In genomic region chr7:37773312-37773702, GRCm38 (mm10) we compare ENCODE assay signal across 8 mouse cellular contexts. TPM values are rescaled to one million over a fixed set of nuclear protein-coding genes. Genes with fewer than 3 reads are reported as not detected.
DNase-seq lines count a peak whose midpoint lies in the region; ATAC-seq and TF ChIP-seq lines count a peak whose summit lies in the region.

TSS of gene Zfp536 (minus strand) at chr7:37773641.

- peak within 1 kb of the TSS; percentile 99 for H3K4me2 ChIP-seq in forebrain, embryonic 15.5 days (replicated peaks)
- H3K4me2 ChIP-seq in neural tube, embryonic 13.5 days: peak within 1 kb of the TSS; percentile 86

- peaks cover 66% of the 10 kb centered on the region for H3K27me3 ChIP-seq in heart, embryonic 10.5 days (ENCODE audit: insufficient read depth, poor library complexity, severe bottlenecking)
- H3K27me3 ChIP-seq in forebrain, embryonic 15.5 days: 0 out of 2 replicates have a peak, but pooled peaks cover 3% of the 10 kb centered on the region
- H3K27me3 ChIP-seq in neural tube, embryonic 13.5 days: peaks cover 11% of the 10 kb centered on the region; the same call in 1 of the 2 replicates

- no peaks in the 10 kb centered on the region for H3K9me3 ChIP-seq in heart, embryonic 10.5 days
- no peaks in the 10 kb centered on the region for H3K9me3 ChIP-seq in forebrain, embryonic 15.5 days
- no peaks in the 10 kb centered on the region for H3K9me3 ChIP-seq in neural tube, embryonic 13.5 days

- H3K36me3 ChIP-seq in heart, embryonic 10.5 days: no peaks in the 10 kb centered on the region
- no peaks in the 10 kb centered on the region for H3K36me3 ChIP-seq in forebrain, embryonic 15.5 days
- no peaks in the 10 kb centered on the region for H3K36me3 ChIP-seq in neural tube, embryonic 13.5 days

- peak within 1 kb of the TSS; percentile 72 for H3K9ac ChIP-seq in forebrain, embryonic 15.5 days (replicated peaks)
- peak within 1 kb of the TSS; percentile 82 for H3K9ac ChIP-seq in neural tube, embryonic 13.5 days

- TF ChIP-seq CTCF in brain, embryonic 14.5 days (IDR thresholded peaks at IDR 0.05; ENCODE audit: borderline replicate concordance, extremely low read depth, insufficient read depth, insufficient read length): no peak

- peak within 1 kb of the TSS; percentile 86; the same call in 1 of the 2 replicates for H3K27ac ChIP-seq in heart, embryonic 10.5 days
- H3K27ac ChIP-seq in forebrain, embryonic 15.5 days (replicated peaks): peak within 1 kb of the TSS; percentile 89
- H3K27ac ChIP-seq in neural tube, embryonic 13.5 days (replicated peaks): peak within 1 kb of the TSS; percentile 95

- DNase-seq in heart, embryonic 10.5 days (ENCODE audit: low spot score): no peak
- DNase-seq in heart, postnatal 25 days (ENCODE audit: low spot score): no peak
- DNase-seq in brain, embryonic 14.5 days (ENCODE audit: low read depth): peak; percentile 71
- DNase-seq in left cerebral cortex, postnatal 10 days (ENCODE audit: extremely low spot score in 1 of 2, low spot score in 2 of 2): no peak
- DNase-seq in gastrocnemius, adult 8-10 months (ENCODE audit: low spot score in 2 of 2): no peak
- no peak for DNase-seq in spleen, adult 12 weeks (ENCODE audit: low spot score)

- H3K4me1 ChIP-seq in heart, embryonic 10.5 days: peaks cover 19% of the 10 kb centered on the region
- H3K4me1 ChIP-seq in forebrain, embryonic 15.5 days: peaks cover 39% of the 10 kb centered on the region
- peaks cover 30% of the 10 kb centered on the region for H3K4me1 ChIP-seq in neural tube, embryonic 13.5 days (replicated peaks)

- intact Hi-C loops in heart, postnatal 25 days (cut with DNase I): loop anchor here (10.0 kb wide), 1 partner anchor 161 kb away; no protein-coding TSS in a partner anchor
- intact Hi-C loops in left cerebral cortex, postnatal 10 days (cut with DNase I): loop anchor here (5.0 to 10.0 kb wide), 4 partner anchors 146 to 401 kb away; no protein-coding TSS in a partner anchor

- peak within 1 kb of the TSS; percentile 74 for H3K4me3 ChIP-seq in heart, embryonic 10.5 days
- peak within 1 kb of the TSS; percentile 64 for H3K4me3 ChIP-seq in forebrain, embryonic 15.5 days
- peak within 1 kb of the TSS; percentile 60 for H3K4me3 ChIP-seq in neural tube, embryonic 13.5 days

- under 1% methylated on average over 27 of the region's 27 CpGs for WGBS in heart, embryonic 10.5 days
- WGBS in forebrain, embryonic 15.5 days: under 1% methylated on average over 27 of the region's 27 CpGs
- WGBS in neural tube, embryonic 13.5 days: under 1% methylated on average over 27 of the region's 27 CpGs

- ATAC-seq in forebrain, embryonic 15.5 days (replicated peaks): no peak
- no peak for ATAC-seq in neural tube, embryonic 13.5 days (ENCODE audit: low read depth)

- TF ChIP-seq POLR2A in brain, embryonic 14.5 days (IDR thresholded peaks at IDR 0.05; ENCODE audit: borderline replicate concordance, extremely low read depth, insufficient read depth, insufficient read length, poor library complexity, severe bottlenecking): no peak

RNA-seq across cellular contexts. Expression of gene Zfp536, which starts in this region (rescaled TPM):
- polyA plus RNA-seq in heart, embryonic 10.5 days (2016; fragmentation: Nextera tagmentation; extraction: Ambion mirVana): 2.0 and 2.4 TPM in 2 replicates
- 10 to 100 TPM in 1 of 2 experiments, 1 to 10 TPM in 1; 7.4 to 10.1 TPM for total RNA-seq in heart, postnatal 25 days (2021)
- polyA plus RNA-seq in brain, embryonic 14.5 days (2012; rRNA removed): 21.2 and 30.4 TPM in 2 replicates
- 35.9 and 36.0 TPM in 2 replicates for polyA plus RNA-seq in forebrain, embryonic 15.5 days (2015; fragmentation: Nextera tagmentation; extraction: Ambion mirVana)
- total RNA-seq in left cerebral cortex, postnatal 10 days (2021): 10 to 100 TPM; 29.8 to 33.2 TPM
- polyA plus RNA-seq in neural tube, embryonic 13.5 days (2015; fragmentation: Nextera tagmentation; extraction: Ambion mirVana): 51.7 and 52.5 TPM in 2 replicates
- total RNA-seq in gastrocnemius, adult 8-10 months (2022): under 1 TPM; 0.31 to 0.70 (median 0.50) TPM

Comparison
In these comparisons a context has a peak if more than half of its experiments do, and no peak if none do; other contexts are left out.
1. RNA of gene Zfp536 (total RNA-seq): 29.8 to 33.2 TPM in left cerebral cortex, postnatal 10 days and 7.4 to 10.1 TPM in heart, postnatal 25 days; 0.31 to 0.70 TPM in gastrocnemius, adult 8-10 months; every median in the first group is over 4 times any median in the second.
2. Peak in every context shown above with its lines, with median percentiles within 50 percentile points of each other: H3K27ac ChIP-seq and H3K4me3 ChIP-seq.